Mouse (Mus musculus) left cerebral cortex, adult 8-10 months (tissue): ENCODE results near the gene Slc1a1. TPM values are rescaled to one million over a fixed set of nuclear protein-coding genes. Genes with fewer than 3 reads are reported as not detected.

Experiments used
- DNase-seq, 2 experiments: peaks; one replicate each; pipeline ENCODE4 v3.0.0; 2022; ENCODE audit warnings: low spot score in 2 of 2
- total RNA-seq, 4 experiments: library from RNA; stranded (reverse); gene quantifications; 2 replicates each; pipeline ENCODE4 v1.2.4; 2022

The Slc1a1 gene
- total RNA-seq, 4 experiments from 2014 or later = 98.1 to 102 (median 98.6) TPM

DNA sequence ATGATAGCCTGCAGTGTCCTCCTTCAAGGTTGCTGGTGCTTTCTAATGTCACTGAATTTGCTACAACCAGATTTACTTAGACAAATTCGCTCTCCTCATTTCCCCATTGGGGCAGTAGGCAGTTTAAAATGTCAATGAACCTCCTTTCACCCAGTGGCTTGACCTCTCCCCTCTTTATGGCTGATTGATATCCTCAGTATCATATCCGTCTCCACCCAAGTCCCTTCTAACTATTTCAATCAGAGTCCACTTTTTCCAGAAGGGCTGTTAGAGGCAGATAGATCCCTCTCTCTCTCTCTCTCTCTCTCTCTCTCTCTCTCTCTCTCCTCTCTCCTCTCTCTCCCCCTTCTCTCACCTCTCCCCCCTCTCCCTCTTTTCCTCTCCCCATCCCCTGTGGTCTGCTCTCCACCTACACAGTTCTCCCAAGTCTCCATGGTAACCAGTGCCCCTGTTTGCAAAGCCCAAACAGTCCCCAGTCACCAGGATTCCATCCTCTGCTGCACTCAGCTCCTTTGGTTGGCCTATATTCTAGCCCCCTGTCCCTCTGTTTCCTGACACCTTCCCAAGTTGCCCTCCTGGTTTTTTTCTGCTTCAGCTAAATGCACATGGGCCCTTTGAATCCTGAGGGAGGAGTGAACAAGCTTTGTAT lies 80.9 kb downstream of the Slc1a1 start:
- DNase-seq = no peak

DNA sequence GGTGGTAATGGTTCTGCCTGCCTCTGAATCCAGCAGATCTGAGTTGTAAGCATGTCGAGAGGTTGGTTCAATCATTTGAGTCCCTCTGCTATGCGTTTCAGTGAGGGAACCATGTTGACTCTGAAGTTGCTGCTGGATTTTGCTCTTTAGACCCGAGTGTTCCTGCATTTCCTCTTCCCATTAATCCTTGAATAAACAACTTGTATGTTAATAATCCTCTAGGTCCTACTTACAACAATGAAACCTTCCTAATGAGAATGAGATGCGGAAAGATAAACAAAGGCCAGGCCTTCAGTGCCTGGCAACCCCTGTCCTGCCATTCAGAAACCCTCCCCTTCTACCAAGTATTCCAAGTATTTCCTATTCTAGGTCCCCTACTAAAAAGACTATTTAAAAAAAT lies 81.6 kb downstream of the Slc1a1 start:
- DNase-seq = no peak

DNA sequence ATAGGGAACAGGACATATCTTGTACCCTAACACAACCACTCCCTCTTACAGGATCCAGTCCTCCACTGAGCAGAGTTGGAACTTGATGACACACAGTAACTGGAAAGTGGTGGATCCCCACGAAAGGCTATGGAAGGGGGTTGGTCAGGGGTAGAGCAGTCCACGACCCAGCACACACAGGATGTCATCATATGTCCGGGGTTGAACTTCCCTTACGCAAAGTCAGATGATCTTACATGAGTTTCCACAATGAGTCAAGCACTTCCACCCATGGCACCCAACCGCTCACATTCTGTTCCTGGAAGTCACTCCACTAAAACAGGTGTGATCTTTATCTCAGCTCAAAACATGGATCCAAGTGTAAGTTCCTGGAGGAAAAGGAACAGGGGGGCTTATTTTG lies 83.0 kb downstream of the Slc1a1 start:
- DNase-seq = no peak

DNA sequence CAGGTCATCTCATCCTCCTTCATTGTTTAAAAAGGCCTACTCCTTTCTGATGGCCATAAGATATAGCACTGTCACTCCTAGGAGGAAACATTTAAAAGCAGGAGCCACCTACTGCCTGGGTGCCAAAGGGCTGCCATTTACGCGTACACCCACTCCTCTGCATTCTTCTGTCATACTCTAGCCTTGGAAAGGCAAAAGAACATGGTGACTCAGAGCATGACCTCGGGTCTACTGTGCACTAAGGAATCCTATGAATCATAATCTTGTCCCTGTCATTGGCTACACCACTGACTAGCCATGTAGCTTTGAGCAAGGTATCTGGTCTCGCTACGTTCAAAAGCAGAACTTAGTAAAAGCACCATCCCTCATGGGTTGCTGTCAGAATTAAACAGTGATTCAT lies 91.5 kb downstream of the Slc1a1 start:
- no peak for DNase-seq

DNA sequence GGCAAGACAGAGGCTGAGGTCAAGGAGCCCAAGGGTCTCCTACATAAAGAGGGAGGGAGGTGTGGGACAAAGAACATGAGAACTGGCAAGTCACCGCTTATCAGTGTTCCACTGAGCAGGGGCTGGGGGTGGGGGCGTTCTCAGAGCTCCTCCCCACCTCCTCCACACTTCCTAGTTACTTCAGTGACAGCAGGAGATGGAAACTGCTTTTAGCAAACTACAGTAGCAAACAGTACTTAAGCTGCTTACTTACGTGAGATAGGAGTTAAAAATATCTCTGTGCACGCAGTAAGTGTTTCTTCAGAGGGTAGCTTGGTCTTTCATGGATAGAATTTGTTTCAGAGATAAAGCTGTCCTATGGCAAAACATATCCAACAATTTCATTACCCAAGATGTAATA lies 92.5 kb downstream of the Slc1a1 start:
- no peak for DNase-seq

DNA sequence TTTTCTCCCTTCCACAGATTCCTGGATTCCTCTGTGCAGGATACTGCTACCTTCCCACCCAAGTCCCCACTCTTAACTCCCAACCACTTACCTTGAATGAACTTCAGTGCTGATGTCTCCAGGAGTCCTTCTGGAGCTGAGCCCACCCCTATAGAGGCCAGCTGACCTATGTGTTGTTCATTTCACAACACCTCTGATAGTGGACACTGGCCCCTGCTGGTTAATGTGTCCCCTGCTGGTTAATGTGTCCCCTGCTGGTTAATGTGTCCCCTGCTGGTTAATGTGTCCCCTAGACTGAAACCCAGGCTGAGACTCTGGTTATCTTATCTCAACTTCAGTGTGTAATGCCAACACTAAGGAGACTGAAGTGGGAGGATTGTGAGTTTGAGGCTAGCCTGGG lies 94.2 kb downstream of the Slc1a1 start:
- no peak for DNase-seq

DNA sequence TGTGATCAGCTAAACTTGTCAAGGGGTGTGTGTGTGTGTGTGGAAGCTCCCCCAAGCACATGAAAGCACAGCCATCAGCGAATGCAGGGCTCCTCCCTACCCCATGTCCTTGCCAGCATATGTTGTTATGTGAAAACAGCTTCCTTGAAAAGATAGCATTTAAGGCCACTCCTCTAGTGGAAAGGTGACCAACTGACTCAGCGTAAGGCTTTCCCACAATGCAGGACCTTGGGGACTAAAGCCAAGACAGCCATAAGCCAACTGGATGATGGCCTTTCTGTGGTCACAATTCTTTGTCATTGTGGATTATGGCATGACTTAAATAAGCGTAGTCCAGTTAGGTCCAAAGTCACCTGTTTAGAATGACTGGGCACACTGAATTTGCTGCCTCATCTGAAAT lies 100.0 kb downstream of the Slc1a1 start:
- DNase-seq = no peak

DNA sequence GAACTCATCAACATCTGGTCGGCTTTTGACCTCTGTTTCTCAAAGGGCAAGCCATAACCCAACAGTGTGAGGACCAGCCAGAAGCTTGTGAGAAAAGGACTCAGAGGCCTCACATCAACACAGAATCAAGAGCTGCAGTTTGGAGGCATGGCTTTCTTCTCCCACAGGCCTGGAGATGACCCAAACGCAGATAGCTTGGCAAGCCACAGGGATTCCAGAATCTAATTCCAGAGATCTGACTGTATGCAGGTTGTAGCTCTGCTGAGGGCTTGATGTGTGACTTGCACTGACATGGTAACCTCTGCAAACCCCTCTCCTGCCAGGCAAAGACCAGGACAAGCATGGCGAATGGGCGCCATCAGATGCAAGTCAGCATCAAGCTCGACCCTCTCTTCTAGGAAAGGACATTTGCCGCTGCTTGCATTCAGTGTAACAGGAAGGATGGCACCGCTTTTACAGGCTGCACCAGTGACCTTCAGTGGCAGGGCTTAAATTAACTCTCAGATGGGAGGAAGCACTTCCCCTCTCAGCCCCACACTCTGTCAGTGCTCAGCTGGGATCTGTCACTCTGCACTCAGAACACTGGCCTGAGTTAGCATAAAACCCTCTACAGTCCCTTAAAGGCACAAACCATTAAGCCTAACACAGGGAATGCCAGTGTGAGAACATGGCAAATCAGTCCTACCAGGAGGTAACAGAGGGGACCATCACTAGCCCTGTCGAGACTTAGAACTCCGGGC lies 105.5 kb downstream of the Slc1a1 start:
- DNase-seq = no peak

DNA sequence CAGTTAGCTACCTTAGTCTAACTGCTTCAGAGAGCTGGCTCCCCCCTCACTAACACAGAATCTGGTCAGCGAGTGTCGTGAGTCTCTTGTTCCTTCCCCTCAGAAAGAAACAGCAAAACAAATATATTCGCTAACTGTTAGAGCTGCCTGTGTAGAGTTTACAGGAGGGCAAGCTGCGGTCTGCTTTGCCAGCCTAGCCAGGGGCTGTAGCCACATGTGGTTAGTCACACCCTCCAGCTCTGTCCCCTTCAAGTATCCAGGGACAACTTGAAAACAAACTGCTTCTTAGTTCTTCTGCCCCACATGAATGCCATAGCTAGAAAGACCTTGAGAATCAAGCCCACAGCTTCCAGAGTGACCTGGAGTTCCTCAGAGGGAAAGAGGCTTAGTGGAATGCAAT lies 106.4 kb downstream of the Slc1a1 start:
- DNase-seq = no peak

DNA sequence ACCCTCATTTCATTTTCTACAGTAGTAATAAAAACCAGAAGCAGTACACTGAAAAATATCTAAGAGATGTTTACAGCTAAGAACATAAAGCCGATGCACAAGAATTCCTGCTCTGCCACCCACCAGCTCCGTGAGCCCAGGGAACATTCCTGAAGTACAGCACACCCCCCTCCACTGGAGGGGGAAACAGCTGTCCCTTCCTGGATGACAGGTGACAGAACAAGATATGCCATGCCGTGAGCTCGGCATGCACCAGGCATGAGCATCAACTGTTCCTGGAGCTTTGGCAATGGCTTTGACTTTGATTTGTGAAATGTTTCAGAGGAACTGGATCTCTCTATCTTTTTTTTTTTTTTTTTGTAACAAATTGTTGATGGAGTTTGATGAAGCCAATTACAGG lies 111.9 kb downstream of the Slc1a1 start:
- no peak for DNase-seq

DNA sequence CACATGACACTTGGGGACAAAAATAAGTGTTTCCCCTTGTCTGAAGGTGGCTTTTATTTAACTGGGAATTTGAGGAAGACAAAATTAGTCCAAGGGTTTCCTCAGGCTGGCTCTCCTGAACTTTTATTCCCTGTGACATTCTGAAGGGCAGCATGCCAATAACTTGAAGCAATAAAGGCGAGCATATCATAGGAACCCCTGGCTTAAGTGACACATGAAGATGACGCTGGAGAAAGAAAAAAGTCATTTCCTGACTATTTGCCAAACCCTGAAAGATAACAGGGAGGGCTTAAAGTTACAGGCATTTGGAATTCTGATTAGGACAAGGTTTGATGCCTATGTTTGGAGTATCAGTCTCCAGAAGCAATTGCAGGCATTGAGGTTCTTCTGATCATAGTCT lies 112.5 kb downstream of the Slc1a1 start:
- DNase-seq = no peak

DNA sequence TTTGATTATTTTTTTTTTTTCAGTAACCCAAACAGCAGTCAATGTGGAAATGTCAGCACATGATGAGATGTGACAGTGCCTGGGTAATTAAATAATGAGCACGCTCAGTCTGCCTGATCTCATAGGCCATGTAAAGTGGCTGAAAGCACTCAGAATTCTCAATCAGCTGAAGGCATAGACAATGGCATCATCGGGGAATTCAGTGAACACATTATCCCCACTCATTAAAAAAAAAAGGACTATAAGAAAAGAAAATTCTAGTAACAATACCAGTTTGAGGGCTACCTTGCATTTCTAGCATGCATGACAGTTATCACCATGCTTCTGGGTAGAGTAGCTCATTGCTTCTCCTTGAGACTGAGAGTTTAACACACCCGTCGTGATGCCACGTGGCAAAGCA lies 116.4 kb downstream of the Slc1a1 start:
- DNase-seq = no peak

DNA sequence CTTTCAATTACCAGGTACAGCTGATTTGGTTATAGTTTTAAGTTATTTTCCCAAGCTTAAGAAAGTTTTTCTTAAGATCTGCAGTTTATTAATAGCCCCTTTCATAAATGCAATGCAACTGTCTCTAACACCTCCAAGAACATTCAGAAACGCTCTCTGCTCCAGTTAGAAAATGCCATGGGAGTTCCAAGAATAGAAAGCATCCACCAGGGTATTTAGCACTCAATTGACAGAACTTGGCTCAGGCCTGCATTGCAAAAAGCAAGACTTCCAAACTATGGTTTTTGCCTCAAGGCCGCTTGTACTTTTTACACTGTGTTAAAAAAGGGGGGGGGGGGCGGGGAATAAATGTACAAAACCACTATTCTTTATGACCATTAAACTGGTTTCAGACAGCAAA lies 128.3 kb downstream of the Slc1a1 start:
- DNase-seq = peak in 1 of 2 experiments; percentile 28

DNA sequence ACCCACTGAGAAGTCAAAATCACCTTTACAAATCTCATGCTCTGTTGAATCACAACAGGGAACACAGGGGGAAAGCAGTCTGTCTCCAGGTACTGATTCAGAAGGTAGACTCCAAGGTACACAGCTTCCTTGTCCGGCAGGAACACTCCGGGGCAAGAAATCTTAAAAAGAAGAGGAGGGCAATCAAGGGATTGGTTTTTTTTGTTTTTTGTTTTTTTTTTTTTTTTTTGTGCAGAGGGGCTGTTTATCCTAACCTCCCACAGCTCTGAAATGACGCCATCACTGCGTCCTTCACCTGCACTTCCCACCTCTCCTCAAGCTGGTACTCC lies 128.6 kb downstream of the Slc1a1 start:
- no peak for DNase-seq

Other genes starting within 250 kb of the Slc1a1 start
- 1 to 10 TPM; 7.1 to 8.6 (median 7.2) TPM for gene Glis3, start 155.0 kb upstream of the Slc1a1 start, total RNA-seq
- 10 to 100 TPM; 43.3 to 47.7 (median 45.6) TPM for gene Plpp6, start 128.9 kb downstream of the Slc1a1 start, total RNA-seq
- gene 4430402I18Rik, start 132.8 kb downstream of the Slc1a1 start, total RNA-seq = 1 to 10 TPM; 5.0 to 7.8 (median 7.2) TPM
- 100 to 1,000 TPM; 102 to 105 (median 104) TPM for gene Cdc37l1, start 155.3 kb downstream of the Slc1a1 start, total RNA-seq
- gene Ak3, start 212.9 kb downstream of the Slc1a1 start, total RNA-seq = 10 to 100 TPM; 51.7 to 57.6 (median 54.8) TPM